Mouse (Mus musculus): ENCODE measurements at regions not wholly inside any gene's neighbourhood (a gene's known extent, or its start where the extent isn't known, plus 50 kb on each side); places are given as distances from the start of the nearest gene placed in this dataset.

DNA sequence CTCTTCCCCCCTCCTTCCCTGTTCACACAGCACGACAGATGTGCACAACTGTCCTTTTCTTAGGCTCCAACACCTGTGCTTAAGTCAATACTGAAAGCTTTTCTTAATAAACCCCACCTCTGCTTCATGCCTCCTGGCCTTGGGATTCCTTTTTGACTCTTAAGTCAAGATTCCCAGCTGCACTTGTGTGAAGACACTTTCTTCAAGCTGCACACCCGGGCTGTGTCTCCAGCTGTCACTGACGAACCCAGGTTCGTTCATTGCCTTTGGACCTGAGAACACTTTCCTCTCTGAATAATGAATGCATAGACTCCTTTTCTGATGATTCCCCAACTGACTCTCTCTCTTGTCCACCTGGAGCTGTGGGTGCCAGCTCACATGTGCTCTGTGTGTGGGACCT, 59.8 kb upstream of the Zfp706 start:
- TF ChIP-seq CTCF (IDR thresholded peaks at IDR 0.05; ENCODE audit: borderline replicate concordance, insufficient read depth, low read depth, low read length) (no peak), POLR2A (IDR thresholded peaks at IDR 0.05; ENCODE audit: borderline replicate concordance, insufficient read depth, low read length) (no peak)
